Mouse (Mus musculus) MEL (cell line): ENCODE data around the gene Tiam1.

ENCODE experiments used
- CTCF ChIP-seq, 3 experiments: IDR thresholded peaks in 2 of 3; conservative IDR thresholded peaks in 1 of 3; 2 replicates each; pipeline ENCODE4 v1.5.1; 2011 to 2012; ENCODE audit warnings: low read length in 3 of 3, low read depth in 2 of 3, mild to moderate bottlenecking in 2 of 3, improper control_type of control experiment in 1 of 3, inconsistent platforms in 1 of 3, mixed read lengths in 1 of 3, moderate library complexity in 1 of 3; ENCODE audit not compliant: control insufficient read depth in 1 of 3, insufficient read depth in 1 of 3, poor library complexity in 1 of 3, severe bottlenecking in 1 of 3
- GABPA ChIP-seq: IDR thresholded peaks from 2 replicates; pipeline ENCODE4 v1.6.1; 2012; ENCODE audit warnings: low read depth, mild to moderate bottlenecking, inconsistent platforms, low read length, improper control_type of control experiment, moderate library complexity
- POLR2A ChIP-seq, 2 experiments: IDR thresholded peaks; 2 replicates each; pipeline ENCODE4 v1.6.1; 2011 to 2012; ENCODE audit warnings: low read length in 2 of 2, mild to moderate bottlenecking in 2 of 2, control low read depth in 1 of 2, improper control_type of control experiment in 1 of 2, low read depth in 1 of 2, moderate library complexity in 1 of 2; ENCODE audit not compliant: control insufficient read depth in 1 of 2, insufficient read depth in 1 of 2, poor library complexity in 1 of 2
- USF1 ChIP-seq: IDR thresholded peaks from 2 replicates; pipeline ENCODE4 v1.6.1; 2014; ENCODE audit warnings: low read depth, mild to moderate bottlenecking, inconsistent platforms, low read length, improper control_type of control experiment, moderate library complexity

GRCm38 (mm10) chr16:90003556-90003955 is 140.0 kb downstream of the Tiam1 start:
- TF ChIP-seq CTCF (IDR thresholded peaks at IDR 0.05 in 2 of 3, conservative IDR thresholded peaks at IDR 0.05 in 1 of 3; ENCODE audit: control insufficient read depth in 1 of 3, insufficient read depth in 1 of 3, low read depth in 2 of 3, low read length in 3 of 3, poor library complexity in 1 of 3, severe bottlenecking in 1 of 3) (no peak), GABPA (no peak), POLR2A (IDR thresholded peaks at IDR 0.05; ENCODE audit: control insufficient read depth in 1 of 2, insufficient read depth in 1 of 2, low read depth in 1 of 2, low read length in 2 of 2, poor library complexity in 1 of 2) (no peak), USF1 (no peak)
